Mouse (Mus musculus) T-cell, adult 2 months (primary cell): ENCODE data around the gene Retn.

Experiments used
- DNase-seq: peaks from one replicate; pipeline ENCODE4 v3.0.0; 2022; ENCODE audit warnings: low spot score

Gene Retn

GRCm38 (mm10) chr8:3655526-3655925 is at the start of gene Retn:
Gene Retn, plus strand, starts transcription at chr8:3655770.
- no peak for DNase-seq

GRCm38 (mm10) chr8:3606593-3606992 is 49.0 kb upstream of the Retn start:
- DNase-seq = no peak

- no peak for DNase-seq
Observed at GRCm38 (mm10) chr8:3607822-3608221, 47.7 kb upstream of the Retn start.

- no peak for DNase-seq
Observed at GRCm38 (mm10) chr8:3609046-3609815, 46.3 kb upstream of the Retn start.

GRCm38 (mm10) chr8:3609816-3610150 is 45.8 kb upstream of the Retn start:
- no peak for DNase-seq

GRCm38 (mm10) chr8:3621199-3621970 is 34.2 kb upstream of the Retn start, which contains the start of the genes Xab2 and Pet100:
Gene Xab2, minus strand, starts transcription at chr8:3621316.
Gene Pet100, plus strand, starts transcription at chr8:3621548.
- DNase-seq = peak; percentile 98

GRCm38 (mm10) chr8:3622119-3622518 is 33.5 kb upstream of the Retn start:
- DNase-seq = no peak

GRCm38 (mm10) chr8:3625445-3625844 is 30.1 kb upstream of the Retn start, which contains the start of gene Pcp2:
Gene Pcp2, minus strand, starts transcription at chr8:3625545.
- no peak for DNase-seq

GRCm38 (mm10) chr8:3626971-3627370 is 28.6 kb upstream of the Retn start:
- no peak for DNase-seq

GRCm38 (mm10) chr8:3628014-3628413 is 27.6 kb upstream of the Retn start:
- DNase-seq = peak; percentile 51

GRCm38 (mm10) chr8:3630647-3631477 is 24.7 kb upstream of the Retn start, which contains the start of gene Stxbp2:
Gene Stxbp2, plus strand, starts transcription at chr8:3630955.
- DNase-seq = peak; percentile 89

- no peak for DNase-seq
Observed at GRCm38 (mm10) chr8:3631478-3631875, 24.1 kb upstream of the Retn start.

GRCm38 (mm10) chr8:3645804-3646203 is 9.8 kb upstream of the Retn start:
- peak; percentile 42 for DNase-seq

GRCm38 (mm10) chr8:3646824-3647531 is 8.6 kb upstream of the Retn start:
- DNase-seq = no peak

- no peak for DNase-seq
Observed at GRCm38 (mm10) chr8:3647561-3647960, 8.0 kb upstream of the Retn start.

- no peak for DNase-seq
Observed at GRCm38 (mm10) chr8:3648268-3648667, 7.3 kb upstream of the Retn start.

GRCm38 (mm10) chr8:3648990-3649389 is 6.6 kb upstream of the Retn start:
- no peak for DNase-seq

- no peak for DNase-seq
Observed at GRCm38 (mm10) chr8:3652845-3653244, 2.7 kb upstream of the Retn start.

- DNase-seq = no peak
Observed at GRCm38 (mm10) chr8:3654726-3655508, 653 bp upstream of the Retn start.

GRCm38 (mm10) chr8:3656725-3657381 is 1.3 kb downstream of the Retn start:
- no peak for DNase-seq
